Mouse (Mus musculus): ENCODE results near the gene Clasp1.
A peak's percentile ranks its signal among the peaks of the same experiment; 100 is the strongest.

Clasp1 gene

GRCm38 (mm10) chr1:118388757-118389453 is at the start of gene Clasp1:
Clasp1 (plus strand) TSS chr1:118389058.
- DNase-seq (ENCODE audit: low read depth): peak; percentile 94

- no peak for DNase-seq (ENCODE audit: low read depth)
These were observed 45.0 kb upstream of the Clasp1 start for GRCm38 (mm10) chr1:118343649-118344435.

GRCm38 (mm10) chr1:118349922-118350321 is 38.9 kb upstream of the Clasp1 start:
- DNase-seq (ENCODE audit: low read depth): no peak

- peak; percentile 82 for DNase-seq (ENCODE audit: low read depth)
These were observed 29.6 kb upstream of the Clasp1 start for GRCm38 (mm10) chr1:118359071-118359761.

- peak; percentile 36 for DNase-seq (ENCODE audit: low read depth)
These were observed 20.9 kb upstream of the Clasp1 start for GRCm38 (mm10) chr1:118367970-118368369.

GRCm38 (mm10) chr1:118368721-118369461 is 20.0 kb upstream of the Clasp1 start:
- DNase-seq (ENCODE audit: low read depth): peak; percentile 67

GRCm38 (mm10) chr1:118377784-118378183 is 11.1 kb upstream of the Clasp1 start:
- no peak for DNase-seq (ENCODE audit: low read depth)

GRCm38 (mm10) chr1:118380105-118380786 is 8.6 kb upstream of the Clasp1 start:
- no peak for DNase-seq (ENCODE audit: low read depth)

- no peak for DNase-seq (ENCODE audit: low read depth)
These were observed 616 bp upstream of the Clasp1 start for GRCm38 (mm10) chr1:118388127-118388756.

GRCm38 (mm10) chr1:118389454-118390265 is 802 bp downstream of the Clasp1 start:
- DNase-seq (ENCODE audit: low read depth): no peak

- no peak for DNase-seq (ENCODE audit: low read depth)
These were observed 1.4 kb downstream of the Clasp1 start for GRCm38 (mm10) chr1:118390266-118390660.

GRCm38 (mm10) chr1:118390871-118391387 is 2.1 kb downstream of the Clasp1 start:
- no peak for DNase-seq (ENCODE audit: low read depth)

- DNase-seq (ENCODE audit: low read depth): no peak
These were observed 3.4 kb downstream of the Clasp1 start for GRCm38 (mm10) chr1:118392246-118392645.

GRCm38 (mm10) chr1:118393916-118394315 is 5.1 kb downstream of the Clasp1 start:
- DNase-seq (ENCODE audit: low read depth): no peak

GRCm38 (mm10) chr1:118397866-118398265 is 9.0 kb downstream of the Clasp1 start:
- no peak for DNase-seq (ENCODE audit: low read depth)

GRCm38 (mm10) chr1:118398567-118398966 is 9.7 kb downstream of the Clasp1 start:
- DNase-seq (ENCODE audit: low read depth): no peak

- DNase-seq (ENCODE audit: low read depth): no peak
These were observed 10.9 kb downstream of the Clasp1 start for GRCm38 (mm10) chr1:118399625-118400310.

- no peak for DNase-seq (ENCODE audit: low read depth)
These were observed 13.1 kb downstream of the Clasp1 start for GRCm38 (mm10) chr1:118401991-118402390.

- DNase-seq (ENCODE audit: low read depth): no peak
These were observed 13.7 kb downstream of the Clasp1 start for GRCm38 (mm10) chr1:118402556-118402955.
